Mouse (Mus musculus): Measurements from ENCODE around the gene Ccdc61. TPM values are rescaled to one million over a fixed set of nuclear protein-coding genes. Genes with fewer than 3 reads are reported as not detected.

The Ccdc61 gene
- polyA plus RNA-seq, 1 experiment from 2014 or later: 30.8 TPM

- no peak overlapping the region for H3K4me3 ChIP-seq (ENCODE audit: low read length)
- no peak overlapping the region for H3K9ac ChIP-seq (replicated peaks; ENCODE audit: low read length)
- ATAC-seq (ENCODE audit: low FRiP score, low TSS enrichment): no peak
- H3K27me3 ChIP-seq (ENCODE audit: insufficient read depth, low read length): peaks cover 4% of the 10 kb centered on the region; the same call in 1 of the 2 replicates
- 38% methylated on average over 1 of the region's 1 CpGs for WGBS
- no peak overlapping the region for H3K27ac ChIP-seq (ENCODE audit: low read length)
- no peaks in the 10 kb centered on the region for H3K9me3 ChIP-seq (ENCODE audit: low read length)
- H3K4me2 ChIP-seq (replicated peaks; ENCODE audit: low read depth, low read length): no peak overlapping the region
- no peaks in the 10 kb centered on the region for H3K36me3 ChIP-seq (ENCODE audit: insufficient read depth, low read length)
- H3K4me1 ChIP-seq (ENCODE audit: insufficient read depth, low read length): no peaks in the 10 kb centered on the region
These were observed 32.2 kb upstream of the Ccdc61 start for GRCm38 (mm10) chr7:18942376-18942775.

DNA sequence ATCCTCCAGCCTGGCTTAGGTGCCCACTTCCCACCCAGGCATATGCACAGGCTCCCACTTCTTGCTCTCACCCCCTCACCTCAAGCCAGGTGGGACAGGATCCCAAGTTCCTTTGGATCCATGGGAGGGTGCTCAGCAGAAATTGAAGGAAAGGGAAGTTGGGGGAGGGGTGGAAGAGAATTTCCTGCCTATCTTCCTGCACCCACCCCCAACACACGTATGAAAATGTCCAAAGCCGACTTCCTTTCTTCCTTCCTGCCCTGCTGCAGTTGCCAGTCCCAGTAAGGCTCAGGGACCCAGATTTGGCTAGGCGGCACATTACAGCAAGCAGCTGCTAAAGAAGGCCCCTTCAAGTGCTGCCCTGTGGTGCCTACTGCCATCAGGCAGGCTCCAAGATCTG, 17.5 kb upstream of the Ccdc61 start:
- Histone ChIP-seq H3K4me1 (ENCODE audit: insufficient read depth, low read length) (peaks cover 9% of the 10 kb centered on the region; the same call in 1 of the 2 replicates), H3K27me3 (ENCODE audit: insufficient read depth, low read length) (peaks cover 51% of the 10 kb centered on the region), H3K4me2 (replicated peaks; ENCODE audit: low read depth, low read length) (peak overlapping the region; percentile 26), H3K9ac (replicated peaks; ENCODE audit: low read length) (no peak overlapping the region), H3K27ac (ENCODE audit: low read length) (peak overlapping the region; percentile 14; the same call in 1 of the 2 replicates), H3K4me3 (ENCODE audit: low read length) (peak overlapping the region; percentile 57; the same call in 1 of the 2 replicates), H3K36me3 (ENCODE audit: insufficient read depth, low read length) (no peaks in the 10 kb centered on the region), H3K9me3 (ENCODE audit: low read length) (no peaks in the 10 kb centered on the region)
- WGBS: 31% methylated on average over 3 of the region's 3 CpGs
- ATAC-seq (ENCODE audit: low FRiP score, low TSS enrichment): no peak

DNA sequence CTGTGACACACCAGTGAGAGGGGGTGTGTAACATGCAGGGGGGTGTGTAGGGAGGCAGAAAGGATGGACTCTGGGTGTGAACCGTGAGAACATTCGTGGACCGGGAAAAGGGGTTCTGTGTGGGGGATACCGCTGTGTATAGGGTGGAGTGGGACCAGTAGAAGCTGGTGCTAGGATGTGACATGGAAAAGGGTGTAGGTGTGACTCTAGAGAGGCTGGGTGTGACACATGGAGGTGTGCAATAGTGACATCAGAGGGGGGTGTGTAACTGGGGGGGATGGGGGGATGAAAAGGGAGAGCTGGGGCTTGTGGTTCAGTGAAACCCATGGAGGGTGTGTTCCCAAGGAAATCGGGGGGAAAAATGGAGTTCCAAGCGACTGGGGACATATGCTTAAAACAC, 16.7 kb upstream of the Ccdc61 start:
- H3K4me1 ChIP-seq (ENCODE audit: insufficient read depth, low read length): peaks cover 9% of the 10 kb centered on the region; the same call in 1 of the 2 replicates
- peak overlapping the region; percentile 26 for H3K4me2 ChIP-seq (replicated peaks; ENCODE audit: low read depth, low read length)
- H3K9me3 ChIP-seq (ENCODE audit: low read length): no peaks in the 10 kb centered on the region
- WGBS: 50% methylated on average over 6 of the region's 6 CpGs
- H3K4me3 ChIP-seq (ENCODE audit: low read length): peak overlapping the region; percentile 57
- no peaks in the 10 kb centered on the region for H3K36me3 ChIP-seq (ENCODE audit: insufficient read depth, low read length)
- peaks cover 59% of the 10 kb centered on the region for H3K27me3 ChIP-seq (ENCODE audit: insufficient read depth, low read length)
- 0 out of 2 replicates have a peak, but pooled peaks have one; percentile 16 for ATAC-seq (ENCODE audit: low FRiP score, low TSS enrichment)
- H3K27ac ChIP-seq (ENCODE audit: low read length): peak overlapping the region; percentile 14; the same call in 1 of the 2 replicates
- no peak overlapping the region for H3K9ac ChIP-seq (replicated peaks; ENCODE audit: low read length)

DNA sequence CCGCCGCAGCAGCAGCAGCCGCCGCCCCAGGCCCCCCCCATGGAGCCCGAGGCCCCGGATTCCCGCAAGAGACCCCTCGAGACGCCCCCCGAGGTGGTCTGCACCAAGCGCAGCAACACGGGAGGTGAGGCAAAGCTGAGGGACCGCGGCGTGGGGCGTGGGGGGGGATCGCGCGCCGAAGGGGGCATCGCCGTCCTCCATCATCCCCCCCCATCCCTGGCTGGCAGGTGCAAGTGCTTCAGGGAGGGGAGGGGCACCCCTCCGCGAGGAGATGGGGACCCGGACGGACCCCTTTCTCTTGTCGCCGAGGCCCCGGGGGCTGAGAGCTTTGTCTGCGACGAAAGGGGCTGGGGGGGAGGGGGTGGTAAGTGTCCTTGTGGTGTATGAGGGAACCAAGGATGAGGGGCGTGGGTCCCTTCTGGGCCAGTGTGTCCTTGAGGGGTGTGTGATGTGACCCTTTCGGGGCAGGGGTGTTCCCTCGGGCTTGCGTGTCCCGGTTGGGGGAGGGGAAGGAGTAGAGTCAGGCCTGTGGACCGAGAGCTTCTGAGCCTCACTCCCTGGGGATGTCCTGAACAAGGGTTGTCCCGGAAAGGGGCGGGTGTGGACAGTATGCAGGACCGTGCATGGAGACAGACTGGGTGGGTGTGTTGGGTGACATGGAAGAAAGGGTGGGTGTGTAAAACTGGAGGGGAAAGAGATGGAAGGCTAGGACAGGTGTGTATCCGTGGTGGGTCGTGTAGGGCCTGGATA, 16.0 kb upstream of the Ccdc61 start:
- peaks cover 59% of the 10 kb centered on the region for H3K27me3 ChIP-seq (ENCODE audit: insufficient read depth, low read length)
- H3K27ac ChIP-seq (ENCODE audit: low read length): peak overlapping the region; percentile 51; the same call in 1 of the 2 replicates
- no peaks in the 10 kb centered on the region for H3K9me3 ChIP-seq (ENCODE audit: low read length)
- peak overlapping the region; percentile 69 for H3K9ac ChIP-seq (replicated peaks; ENCODE audit: low read length)
- H3K4me2 ChIP-seq (replicated peaks; ENCODE audit: low read depth, low read length): peak overlapping the region; percentile 81
- no peaks in the 10 kb centered on the region for H3K36me3 ChIP-seq (ENCODE audit: insufficient read depth, low read length)
- peak overlapping the region; percentile 57 for H3K4me3 ChIP-seq (ENCODE audit: low read length)
- 2% methylated on average over 17 of the region's 42 CpGs for WGBS
- peak; percentile 49 for ATAC-seq (ENCODE audit: low FRiP score, low TSS enrichment)
- H3K4me1 ChIP-seq (ENCODE audit: insufficient read depth, low read length): peaks cover 9% of the 10 kb centered on the region; the same call in 1 of the 2 replicates

GRCm38 (mm10) chr7:18925162-18925938, 15.1 kb upstream of the Ccdc61 start, which contains the start of gene Nova2:
Nova2 (plus strand) TSS chr7:18925888.
- Histone ChIP-seq H3K9me3 (ENCODE audit: low read length) (no peaks in the 10 kb centered on the region), H3K4me3 (ENCODE audit: low read length) (peak within 1 kb of the TSS; percentile 57), H3K27ac (ENCODE audit: low read length) (peak within 1 kb of the TSS; percentile 51; the same call in 1 of the 2 replicates), H3K27me3 (ENCODE audit: insufficient read depth, low read length) (peaks cover 59% of the 10 kb centered on the region), H3K36me3 (ENCODE audit: insufficient read depth, low read length) (no peaks in the 10 kb centered on the region), H3K4me1 (ENCODE audit: insufficient read depth, low read length) (peaks cover 9% of the 10 kb centered on the region; the same call in 1 of the 2 replicates), H3K9ac (replicated peaks; ENCODE audit: low read length) (peak within 1 kb of the TSS; percentile 69), H3K4me2 (replicated peaks; ENCODE audit: low read depth, low read length) (peak within 1 kb of the TSS; percentile 81)
- peak; percentile 86 for ATAC-seq (ENCODE audit: low FRiP score, low TSS enrichment)
- 0% methylated on average over 30 of the region's 45 CpGs for WGBS

DNA sequence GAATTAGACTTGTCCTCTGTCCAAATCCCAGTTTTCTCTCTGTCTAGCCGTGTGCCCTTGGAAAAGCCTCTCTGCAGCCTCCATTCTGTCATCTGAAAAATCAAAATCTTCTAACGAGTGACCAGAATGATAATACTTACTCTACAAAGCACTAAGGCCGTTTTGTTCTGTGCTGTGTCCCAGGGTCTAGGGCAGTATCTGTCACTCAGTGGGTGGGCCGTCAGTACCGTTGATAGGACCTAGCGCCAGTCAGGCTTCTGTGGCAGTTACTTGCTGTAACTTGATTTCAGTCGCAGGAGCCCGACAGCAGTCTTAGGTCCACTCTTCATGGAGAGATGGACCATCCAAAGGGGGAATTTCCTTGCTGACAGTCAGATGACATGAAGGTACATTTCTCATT, 14.1 kb upstream of the Ccdc61 start:
- ATAC-seq (ENCODE audit: low FRiP score, low TSS enrichment): no peak
- H3K27me3 ChIP-seq (ENCODE audit: insufficient read depth, low read length): peaks cover 60% of the 10 kb centered on the region
- H3K36me3 ChIP-seq (ENCODE audit: insufficient read depth, low read length): no peaks in the 10 kb centered on the region
- no peak overlapping the region for H3K27ac ChIP-seq (ENCODE audit: low read length)
- no peak overlapping the region for H3K4me3 ChIP-seq (ENCODE audit: low read length)
- H3K4me1 ChIP-seq (ENCODE audit: insufficient read depth, low read length): peaks cover 9% of the 10 kb centered on the region; the same call in 1 of the 2 replicates
- H3K9ac ChIP-seq (replicated peaks; ENCODE audit: low read length): no peak overlapping the region
- no peaks in the 10 kb centered on the region for H3K9me3 ChIP-seq (ENCODE audit: low read length)
- 10% methylated on average over 8 of the region's 8 CpGs for WGBS
- H3K4me2 ChIP-seq (replicated peaks; ENCODE audit: low read depth, low read length): no peak overlapping the region

DNA sequence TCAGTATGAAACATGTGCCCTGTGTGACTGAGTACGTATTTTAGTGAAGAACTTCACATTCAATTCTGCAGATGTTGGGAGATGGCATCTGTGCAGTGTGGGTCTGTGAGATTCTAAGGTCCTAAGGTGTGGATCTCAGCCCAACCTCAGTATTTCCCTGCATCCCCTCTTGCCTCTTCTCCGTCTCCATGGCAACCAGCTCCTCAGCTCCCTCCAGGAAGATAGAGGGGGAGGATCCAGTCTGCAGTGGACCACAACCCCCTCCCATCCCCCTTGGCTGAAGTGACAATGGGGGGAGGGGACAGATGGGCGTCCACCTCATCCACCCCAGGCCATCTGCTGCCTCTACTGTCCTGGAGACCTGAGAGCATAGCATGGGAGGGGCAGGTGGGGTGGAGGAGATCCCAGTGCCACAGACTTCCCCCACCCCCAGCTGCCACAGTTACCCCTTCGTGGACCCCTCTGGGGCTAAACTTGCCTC, 13.5 kb upstream of the Ccdc61 start:
- Histone ChIP-seq H3K27me3 (ENCODE audit: insufficient read depth, low read length) (peaks cover 62% of the 10 kb centered on the region), H3K9ac (replicated peaks; ENCODE audit: low read length) (no peak overlapping the region), H3K27ac (ENCODE audit: low read length) (no peak overlapping the region), H3K4me3 (ENCODE audit: low read length) (no peak overlapping the region), H3K4me2 (replicated peaks; ENCODE audit: low read depth, low read length) (no peak overlapping the region), H3K4me1 (ENCODE audit: insufficient read depth, low read length) (peaks cover 9% of the 10 kb centered on the region; the same call in 1 of the 2 replicates), H3K36me3 (ENCODE audit: insufficient read depth, low read length) (no peaks in the 10 kb centered on the region), H3K9me3 (ENCODE audit: low read length) (no peaks in the 10 kb centered on the region)
- no peak for ATAC-seq (ENCODE audit: low FRiP score, low TSS enrichment)
- WGBS: 34% methylated on average over 4 of the region's 4 CpGs

DNA sequence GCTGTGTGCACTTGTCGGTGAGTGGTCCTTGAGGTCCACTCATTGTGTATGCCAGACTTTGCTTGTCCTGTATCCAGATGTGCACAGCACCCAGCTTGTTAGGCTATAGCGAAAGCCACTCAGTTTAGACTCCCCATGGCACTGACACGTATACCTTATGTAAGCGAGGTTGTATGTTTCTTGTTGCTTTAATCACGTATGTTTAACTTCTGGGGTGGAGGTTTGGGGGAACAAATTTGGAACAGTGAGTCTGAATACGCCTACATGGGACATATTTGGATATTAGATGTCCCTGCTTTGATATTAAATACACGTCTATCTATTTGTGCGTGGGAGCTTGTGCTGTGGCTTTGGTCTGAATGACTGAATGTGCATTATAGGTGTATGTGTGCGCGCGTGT, 13.1 kb upstream of the Ccdc61 start:
- Histone ChIP-seq H3K9me3 (ENCODE audit: low read length) (no peaks in the 10 kb centered on the region), H3K36me3 (ENCODE audit: insufficient read depth, low read length) (no peaks in the 10 kb centered on the region), H3K4me1 (ENCODE audit: insufficient read depth, low read length) (peaks cover 9% of the 10 kb centered on the region; the same call in 1 of the 2 replicates), H3K4me3 (ENCODE audit: low read length) (no peak overlapping the region), H3K9ac (replicated peaks; ENCODE audit: low read length) (no peak overlapping the region), H3K27ac (ENCODE audit: low read length) (no peak overlapping the region), H3K4me2 (replicated peaks; ENCODE audit: low read depth, low read length) (no peak overlapping the region), H3K27me3 (ENCODE audit: insufficient read depth, low read length) (peaks cover 60% of the 10 kb centered on the region)
- 69% methylated on average over 11 of the region's 11 CpGs for WGBS
- no peak for ATAC-seq (ENCODE audit: low FRiP score, low TSS enrichment)

DNA sequence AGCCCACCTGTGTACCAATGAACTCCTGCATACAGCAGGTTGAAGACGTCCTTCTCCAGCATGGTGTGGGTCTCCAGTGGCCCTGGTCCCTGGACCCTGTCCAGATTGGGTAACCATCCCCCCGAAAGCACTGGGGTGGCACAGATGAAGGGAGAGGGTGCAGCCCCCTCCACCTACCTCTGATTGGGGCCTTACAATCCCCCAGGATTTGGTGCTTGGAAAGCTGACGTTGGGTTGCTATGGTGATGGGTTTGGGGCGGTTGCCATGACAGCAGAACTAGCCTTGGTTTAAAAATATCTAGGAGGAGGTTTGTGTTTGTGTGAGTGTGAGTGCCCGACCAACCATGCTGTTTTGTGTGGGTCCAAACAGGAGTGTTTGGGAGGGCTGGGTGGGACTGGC, 12.6 kb upstream of the Ccdc61 start:
- H3K9ac ChIP-seq (replicated peaks; ENCODE audit: low read length): no peak overlapping the region
- H3K27ac ChIP-seq (ENCODE audit: low read length): no peak overlapping the region
- no peaks in the 10 kb centered on the region for H3K36me3 ChIP-seq (ENCODE audit: insufficient read depth, low read length)
- 48% methylated on average over 5 of the region's 5 CpGs for WGBS
- H3K27me3 ChIP-seq (ENCODE audit: insufficient read depth, low read length): peaks cover 57% of the 10 kb centered on the region
- H3K4me3 ChIP-seq (ENCODE audit: low read length): no peak overlapping the region
- ATAC-seq (ENCODE audit: low FRiP score, low TSS enrichment): no peak
- H3K4me1 ChIP-seq (ENCODE audit: insufficient read depth, low read length): peaks cover 9% of the 10 kb centered on the region; the same call in 1 of the 2 replicates
- no peak overlapping the region for H3K4me2 ChIP-seq (replicated peaks; ENCODE audit: low read depth, low read length)
- no peaks in the 10 kb centered on the region for H3K9me3 ChIP-seq (ENCODE audit: low read length)
